Mouse (Mus musculus): Measurements from ENCODE around the gene Chuk.
"Not testable (repeated sequence)": the region's sequence is repeated elsewhere in the genome, so short reads cannot be mapped to it uniquely, and the experiment has no call there.

Chuk gene

GRCm38 (mm10) chr19:44106831-44107660 lies at the start of gene Chuk:
Gene Chuk (minus strand): TSS chr19:44107480.
- DNase-seq (ENCODE audit: low spot score): peak; percentile 96

- peak; percentile 52 for DNase-seq (ENCODE audit: low spot score)
These were observed 49.7 kb upstream of the Chuk start for GRCm38 (mm10) chr19:44157005-44157404.

- no peak for DNase-seq (ENCODE audit: low spot score)
These were observed 46.5 kb upstream of the Chuk start for GRCm38 (mm10) chr19:44153781-44154180.

GRCm38 (mm10) chr19:44148991-44149390 lies 41.7 kb upstream of the Chuk start:
- DNase-seq (ENCODE audit: low spot score): no peak

- DNase-seq (ENCODE audit: low spot score): no peak
These were observed 41.1 kb upstream of the Chuk start for GRCm38 (mm10) chr19:44148345-44148744.

GRCm38 (mm10) chr19:44146951-44147350 lies 39.7 kb upstream of the Chuk start:
- no peak for DNase-seq (ENCODE audit: low spot score)

- DNase-seq (ENCODE audit: low spot score): no peak
These were observed 39.2 kb upstream of the Chuk start for GRCm38 (mm10) chr19:44146568-44146879.

GRCm38 (mm10) chr19:44145702-44146567 lies 38.7 kb upstream of the Chuk start, which contains the start of gene Bloc1s2:
Gene Bloc1s2 (minus strand): TSS chr19:44146446.
- DNase-seq (ENCODE audit: low spot score): peak; percentile 89

GRCm38 (mm10) chr19:44144366-44144765 lies 37.1 kb upstream of the Chuk start:
- no peak for DNase-seq (ENCODE audit: low spot score)

- DNase-seq (ENCODE audit: low spot score): no peak
These were observed 28.7 kb upstream of the Chuk start for GRCm38 (mm10) chr19:44135960-44136485.

- DNase-seq (ENCODE audit: low spot score): peak; percentile 89
These were observed 28.0 kb upstream of the Chuk start, which contains the start of gene Cwf19l1 for GRCm38 (mm10) chr19:44135072-44135959. Gene Cwf19l1 (minus strand): TSS chr19:44135876.

- DNase-seq (ENCODE audit: low spot score): no peak
These were observed 25.6 kb upstream of the Chuk start for GRCm38 (mm10) chr19:44132917-44133316.

- no peak for DNase-seq (ENCODE audit: low spot score)
These were observed 21.3 kb upstream of the Chuk start for GRCm38 (mm10) chr19:44128560-44128959.

GRCm38 (mm10) chr19:44127729-44128497 lies 20.6 kb upstream of the Chuk start:
- DNase-seq (ENCODE audit: low spot score): no peak

- no peak for DNase-seq (ENCODE audit: low spot score)
These were observed 13.9 kb upstream of the Chuk start for GRCm38 (mm10) chr19:44121137-44121536.

- not testable (repeated sequence) for DNase-seq (ENCODE audit: low spot score)
These were observed 13.4 kb upstream of the Chuk start for GRCm38 (mm10) chr19:44120686-44121085.

GRCm38 (mm10) chr19:44117793-44118192 lies 10.5 kb upstream of the Chuk start:
- DNase-seq (ENCODE audit: low spot score): no peak

GRCm38 (mm10) chr19:44111706-44112105 lies 4.4 kb upstream of the Chuk start:
- no peak for DNase-seq (ENCODE audit: low spot score)

- DNase-seq (ENCODE audit: low spot score): no peak
These were observed 3.1 kb upstream of the Chuk start for GRCm38 (mm10) chr19:44110356-44110755.

- no peak for DNase-seq (ENCODE audit: low spot score)
These were observed 1.7 kb upstream of the Chuk start for GRCm38 (mm10) chr19:44108996-44109395.
